Mouse (Mus musculus) G1E (cell line): Measurements from ENCODE around the gene Fosl2. TPM values are rescaled to one million over a fixed set of nuclear protein-coding genes. Genes with fewer than 3 reads are reported as not detected.
"Not testable (repeated sequence)": the region's sequence is repeated elsewhere in the genome, so short reads cannot be mapped to it uniquely, and the experiment has no call there.

Experiments
- ATAC-seq: 2 replicates; pipeline ENCODE4 v1.8.0; 2016; ENCODE audit warnings: mild to moderate bottlenecking; ENCODE audit not compliant: insufficient number of reproducible peaks, poor library complexity, low FRiP score, severe bottlenecking; ENCODE audit errors: extremely low read depth
- DNase-seq: peaks from one replicate; pipeline ENCODE4 v3.0.0; 2012; ENCODE audit warnings: low spot score
- H3K27me3 ChIP-seq: 2 replicates; pipeline ENCODE4 v1.6.1; 2012; ENCODE audit warnings: mild to moderate bottlenecking, low read length, inconsistent platforms; ENCODE audit not compliant: insufficient read depth
- H3K36me3 ChIP-seq: replicated peaks from 2 replicates; pipeline ENCODE3; 2012; ENCODE audit warnings: mild to moderate bottlenecking, inconsistent platforms
- H3K4me1 ChIP-seq: 2 replicates; pipeline ENCODE4 v1.6.1; 2012; ENCODE audit warnings: low read depth, low read length, inconsistent platforms, mixed read lengths; ENCODE audit not compliant: insufficient read depth
- H3K4me3 ChIP-seq: 2 replicates; pipeline ENCODE4 v1.5.1; 2012; ENCODE audit warnings: low read depth, mild to moderate bottlenecking, inconsistent platforms, low read length, moderate library complexity, mixed read lengths
- H3K9me3 ChIP-seq: replicated peaks from 2 replicates; pipeline ENCODE4 v1.6.1; 2012; ENCODE audit warnings: inconsistent platforms
- CTCF ChIP-seq: IDR thresholded peaks from 2 replicates; pipeline ENCODE4 v1.5.1; 2012; ENCODE audit warnings: low read depth, low read length, inconsistent platforms, mixed read lengths
- GATA1 ChIP-seq: IDR thresholded peaks from 2 replicates; pipeline ENCODE4 v1.6.1; 2012; ENCODE audit warnings: borderline replicate concordance, low read length, inconsistent platforms, mixed read lengths
- GATA2 ChIP-seq: IDR thresholded peaks from 2 replicates; pipeline ENCODE4 v1.6.1; 2012; ENCODE audit warnings: low read depth, low read length, inconsistent platforms, borderline replicate concordance
- POLR2AphosphoS5 ChIP-seq: IDR thresholded peaks from 2 replicates; pipeline ENCODE4 v1.6.1; 2012; ENCODE audit warnings: low read depth, low read length, inconsistent platforms; ENCODE audit not compliant: insufficient replicate concordance
- TAL1 ChIP-seq: conservative IDR thresholded peaks from 2 replicates; pipeline ENCODE4 v1.6.1; 2012; ENCODE audit warnings: low read depth, low read length, inconsistent platforms, mixed read lengths
- polyA plus RNA-seq: library from polyadenylated mRNA; stranded (reverse); fragments of >175 nt; gene quantifications from 2 replicates; pipeline ENCODE4 v1.2.3, GENCODE M21; 2012
- total RNA-seq, 2 experiments: library from RNA; stranded (forward) in 1 of 2; stranded (reverse) in 1 of 2; fragments of 200-1000 nt in 1 of 2; fragments of >200 nt in 1 of 2; fragmentation: Nextera tagmentation in 1 of 2; gene quantifications; 2 replicates each; pipeline ENCODE4 v1.2.3; 2014 to 2017

The Fosl2 gene
- total and polyA plus RNA-seq, 3 experiments = 0.15 to 1.8 (median 0.72) TPM

- Histone ChIP-seq H3K4me1 (no peaks in the 10 kb centered on the region), H3K9me3 (no peaks in the 10 kb centered on the region), H3K36me3 (peaks cover 16% of the 10 kb centered on the region), H3K4me3 (no peak overlapping the region), H3K27me3 (peaks cover 27% of the 10 kb centered on the region)
- ATAC-seq (no peak), DNase-seq (no peak)
- TF ChIP-seq GATA2 (no peak), TAL1 (no peak), POLR2AphosphoS5 (no peak), GATA1 (no peak), CTCF (no peak)
Observed at GRCm38 (mm10) chr5:32155927-32156326, 20.3 kb downstream of the Fosl2 start.

GRCm38 (mm10) chr5:32163478-32164043 is 28.0 kb downstream of the Fosl2 start:
- no peak for TF ChIP-seq GATA2
- no peak for TF ChIP-seq CTCF
- TF ChIP-seq POLR2AphosphoS5 = no peak
- TF ChIP-seq GATA1 = no peak
- TF ChIP-seq TAL1 = no peak
- H3K36me3 ChIP-seq = no peaks in the 10 kb centered on the region
- no peaks in the 10 kb centered on the region for H3K4me1 ChIP-seq
- H3K4me3 ChIP-seq = no peak overlapping the region
- ATAC-seq = no peak
- DNase-seq = no peak
- H3K27me3 ChIP-seq = peaks cover 14% of the 10 kb centered on the region; the same call in 1 of the 2 replicates
- no peaks in the 10 kb centered on the region for H3K9me3 ChIP-seq

GRCm38 (mm10) chr5:32172188-32172587 is 36.6 kb downstream of the Fosl2 start:
- Histone ChIP-seq H3K4me3 (no peak overlapping the region), H3K9me3 (no peaks in the 10 kb centered on the region), H3K27me3 (peaks cover 6% of the 10 kb centered on the region; the same call in 1 of the 2 replicates), H3K4me1 (no peaks in the 10 kb centered on the region), H3K36me3 (no peaks in the 10 kb centered on the region)
- ATAC-seq (no peak), DNase-seq (no peak)
- TF ChIP-seq POLR2AphosphoS5 (no peak), CTCF (no peak), GATA1 (no peak), GATA2 (no peak), TAL1 (no peak)

GRCm38 (mm10) chr5:32176800-32177199 is 41.2 kb downstream of the Fosl2 start:
- no peak for ATAC-seq
- H3K4me3 ChIP-seq = no peak overlapping the region
- TF ChIP-seq GATA2 = no peak
- no peak for TF ChIP-seq POLR2AphosphoS5
- TF ChIP-seq TAL1 = no peak
- TF ChIP-seq GATA1 = no peak
- no peak for TF ChIP-seq CTCF
- H3K36me3 ChIP-seq = no peaks in the 10 kb centered on the region
- H3K27me3 ChIP-seq = peaks cover 6% of the 10 kb centered on the region
- no peaks in the 10 kb centered on the region for H3K4me1 ChIP-seq
- no peak for DNase-seq
- H3K9me3 ChIP-seq = no peaks in the 10 kb centered on the region

- ATAC-seq (no peak), DNase-seq (no peak)
- no peak for TF ChIP-seq CTCF
- TF ChIP-seq TAL1 = no peak
- no peak for TF ChIP-seq POLR2AphosphoS5
- no peak for TF ChIP-seq GATA1
- no peak for TF ChIP-seq GATA2
Observed at GRCm38 (mm10) chr5:32177737-32178136, 42.1 kb downstream of the Fosl2 start.

GRCm38 (mm10) chr5:32178720-32179119 is 43.1 kb downstream of the Fosl2 start:
- not testable (repeated sequence) for H3K4me1 ChIP-seq, H3K36me3 ChIP-seq

More at GRCm38 (mm10) chr5:32177737-32178136, 42.1 kb downstream of the Fosl2 start:
- Histone ChIP-seq H3K27me3 (peaks cover 4% of the 10 kb centered on the region), H3K4me3 (no peak overlapping the region), H3K9me3 (no peaks in the 10 kb centered on the region), H3K4me1 (no peaks in the 10 kb centered on the region), H3K36me3 (no peaks in the 10 kb centered on the region)

More at GRCm38 (mm10) chr5:32178720-32179119, 43.1 kb downstream of the Fosl2 start:
- H3K9me3 ChIP-seq, H3K4me3 ChIP-seq, H3K27me3 ChIP-seq, ATAC-seq, DNase-seq: not testable (repeated sequence)
